Mouse (Mus musculus) G1E (cell line): ENCODE results near the gene Medag. TPM values are rescaled to one million over a fixed set of nuclear protein-coding genes. Genes with fewer than 3 reads are reported as not detected.

ENCODE experiments used
- ATAC-seq: 2 replicates; pipeline ENCODE4 v1.8.0; 2016; ENCODE audit warnings: mild to moderate bottlenecking; ENCODE audit not compliant: insufficient number of reproducible peaks, poor library complexity, low FRiP score, severe bottlenecking; ENCODE audit errors: extremely low read depth
- DNase-seq: peaks from one replicate; pipeline ENCODE4 v3.0.0; 2012; ENCODE audit warnings: low spot score
- H3K27me3 ChIP-seq: 2 replicates; pipeline ENCODE4 v1.6.1; 2012; ENCODE audit warnings: mild to moderate bottlenecking, low read length, inconsistent platforms; ENCODE audit not compliant: insufficient read depth
- H3K36me3 ChIP-seq: replicated peaks from 2 replicates; pipeline ENCODE3; 2012; ENCODE audit warnings: mild to moderate bottlenecking, inconsistent platforms
- H3K4me1 ChIP-seq: 2 replicates; pipeline ENCODE4 v1.6.1; 2012; ENCODE audit warnings: low read depth, low read length, inconsistent platforms, mixed read lengths; ENCODE audit not compliant: insufficient read depth
- H3K4me3 ChIP-seq: 2 replicates; pipeline ENCODE4 v1.5.1; 2012; ENCODE audit warnings: low read depth, mild to moderate bottlenecking, inconsistent platforms, low read length, moderate library complexity, mixed read lengths
- H3K9me3 ChIP-seq: replicated peaks from 2 replicates; pipeline ENCODE4 v1.6.1; 2012; ENCODE audit warnings: inconsistent platforms
- CTCF ChIP-seq: IDR thresholded peaks from 2 replicates; pipeline ENCODE4 v1.5.1; 2012; ENCODE audit warnings: low read depth, low read length, inconsistent platforms, mixed read lengths
- GATA1 ChIP-seq: IDR thresholded peaks from 2 replicates; pipeline ENCODE4 v1.6.1; 2012; ENCODE audit warnings: borderline replicate concordance, low read length, inconsistent platforms, mixed read lengths
- GATA2 ChIP-seq: IDR thresholded peaks from 2 replicates; pipeline ENCODE4 v1.6.1; 2012; ENCODE audit warnings: low read depth, low read length, inconsistent platforms, borderline replicate concordance
- POLR2AphosphoS5 ChIP-seq: IDR thresholded peaks from 2 replicates; pipeline ENCODE4 v1.6.1; 2012; ENCODE audit warnings: low read depth, low read length, inconsistent platforms; ENCODE audit not compliant: insufficient replicate concordance
- TAL1 ChIP-seq: conservative IDR thresholded peaks from 2 replicates; pipeline ENCODE4 v1.6.1; 2012; ENCODE audit warnings: low read depth, low read length, inconsistent platforms, mixed read lengths
- polyA plus RNA-seq: library from polyadenylated mRNA; stranded (reverse); fragments of >175 nt; gene quantifications from 2 replicates; pipeline ENCODE4 v1.2.3, GENCODE M21; 2012
- total RNA-seq, 2 experiments: library from RNA; stranded (forward) in 1 of 2; stranded (reverse) in 1 of 2; fragments of 200-1000 nt in 1 of 2; fragments of >200 nt in 1 of 2; fragmentation: Nextera tagmentation in 1 of 2; gene quantifications; 2 replicates each; pipeline ENCODE4 v1.2.3; 2014 to 2017

Medag gene
- total and polyA plus RNA-seq, 3 experiments, result 0.11 TPM; not detected in 2

DNA sequence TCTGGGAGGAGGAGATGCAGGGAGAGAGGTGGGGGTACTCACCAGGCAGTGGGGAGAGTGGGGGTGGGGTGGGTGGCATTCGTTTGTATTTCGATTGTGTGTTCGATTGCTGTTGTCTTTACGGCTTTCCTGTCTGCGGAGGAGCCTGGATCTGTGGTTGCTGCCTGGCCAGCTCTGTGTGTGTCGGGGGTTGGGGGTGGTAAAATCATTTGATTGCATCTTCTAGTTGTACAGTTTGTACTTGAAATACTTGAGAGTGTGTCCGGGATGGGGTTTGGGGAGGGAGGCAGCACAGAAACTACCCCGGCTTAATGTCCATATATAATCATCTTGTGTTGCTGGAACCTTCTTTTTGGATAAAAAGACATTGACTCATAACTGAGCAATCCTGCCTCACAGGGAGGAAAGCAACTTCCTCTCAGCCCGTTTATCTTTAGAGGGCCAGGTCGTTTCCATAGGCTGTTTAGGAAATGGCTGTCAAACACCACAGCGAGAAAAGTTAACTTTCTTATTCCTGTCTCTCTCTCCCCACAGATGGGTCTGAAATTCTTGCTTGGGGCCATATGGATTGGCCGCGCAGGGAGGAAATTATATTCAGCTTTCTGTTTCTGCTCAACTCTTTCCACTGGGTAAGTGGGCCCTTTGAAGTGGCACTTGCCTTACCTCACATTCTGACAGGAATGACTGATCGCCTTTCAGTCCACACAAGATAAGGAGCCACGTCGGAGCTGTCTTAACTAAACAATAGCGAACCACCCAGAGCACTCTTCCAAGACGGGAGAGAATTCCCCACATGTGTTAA is 19.8 kb upstream of the Medag start:
- DNase-seq, result no peak

DNA sequence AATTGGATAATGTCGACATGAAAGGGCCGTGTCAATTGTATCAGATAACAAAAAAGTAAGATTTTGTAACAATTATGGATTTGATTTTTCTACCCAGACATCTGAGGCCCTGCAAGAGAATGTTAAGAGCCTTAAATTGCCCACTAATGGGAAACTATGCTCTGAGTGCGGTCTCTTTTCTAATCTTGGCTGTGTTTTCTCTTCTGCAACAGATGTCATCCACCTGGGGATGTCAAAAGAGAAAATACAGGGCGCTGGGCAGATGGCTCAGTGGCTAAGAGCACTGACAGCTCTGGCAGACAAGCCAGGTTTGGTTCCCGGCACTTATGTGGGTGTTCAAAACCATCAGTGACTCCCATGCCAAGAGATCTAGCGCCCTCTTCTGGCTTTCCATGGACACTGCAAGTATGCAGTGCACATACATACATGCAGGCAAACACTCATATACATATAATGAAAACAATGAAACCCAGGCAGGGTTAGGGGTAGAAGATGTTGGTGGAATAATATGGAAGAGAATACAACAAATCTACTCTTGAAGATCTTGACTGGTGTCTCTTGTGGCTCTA is 19.0 kb upstream of the Medag start:
- Histone ChIP-seq H3K4me3 (no peak overlapping the region), H3K4me1 (no peaks in the 10 kb centered on the region), H3K36me3 (no peaks in the 10 kb centered on the region), H3K9me3 (peaks cover 47% of the 10 kb centered on the region), H3K27me3 (no peaks in the 10 kb centered on the region)
- ATAC-seq (no peak), DNase-seq (no peak)
- no peak for TF ChIP-seq POLR2AphosphoS5
- TF ChIP-seq GATA1, result no peak
- no peak for TF ChIP-seq CTCF
- TF ChIP-seq TAL1, result no peak
- TF ChIP-seq GATA2, result no peak

More for the DNA sequence above, 19.8 kb upstream of the Medag start:
- TF ChIP-seq GATA1, result no peak
- no peak for TF ChIP-seq CTCF
- TF ChIP-seq POLR2AphosphoS5, result no peak
- no peak for TF ChIP-seq GATA2
- TF ChIP-seq TAL1, result no peak
- Histone ChIP-seq H3K4me3 (no peak overlapping the region), H3K4me1 (no peaks in the 10 kb centered on the region), H3K9me3 (peaks cover 39% of the 10 kb centered on the region), H3K27me3 (no peaks in the 10 kb centered on the region), H3K36me3 (no peaks in the 10 kb centered on the region)
- ATAC-seq, result no peak

DNA sequence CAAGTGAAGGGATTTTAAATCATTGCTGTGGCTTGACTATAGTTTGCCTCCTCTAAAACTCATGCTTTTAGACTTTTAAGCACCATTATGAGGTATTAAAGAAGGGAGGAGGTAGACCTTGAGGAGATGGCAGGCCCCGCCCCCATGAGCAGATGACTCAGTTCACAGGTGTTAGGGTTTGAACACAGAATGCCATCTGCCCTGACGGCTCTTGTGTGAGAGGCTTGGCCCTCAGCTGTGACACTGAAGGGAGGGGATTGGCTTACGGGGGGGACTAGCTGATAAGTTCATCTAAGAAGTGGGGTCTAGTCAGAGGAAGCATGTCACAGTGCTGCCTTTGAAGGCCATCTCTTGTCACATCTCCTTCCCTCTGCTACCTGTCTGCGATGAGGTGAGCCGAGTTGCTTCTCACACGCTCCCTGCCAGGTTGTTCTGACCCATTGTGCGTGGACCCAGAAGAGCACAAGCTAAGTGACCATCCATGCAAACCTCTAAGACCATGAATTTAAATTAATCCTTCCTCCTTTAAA is 10.0 kb upstream of the Medag start:
- no peak overlapping the region for H3K4me3 ChIP-seq
- no peaks in the 10 kb centered on the region for H3K27me3 ChIP-seq
- no peak for TF ChIP-seq GATA2
- no peak for TF ChIP-seq POLR2AphosphoS5
- no peak for TF ChIP-seq CTCF
- no peak for TF ChIP-seq TAL1
- no peak for TF ChIP-seq GATA1
- H3K9me3 ChIP-seq, result peaks cover 60% of the 10 kb centered on the region
- ATAC-seq (no peak), DNase-seq (no peak)
- no peaks in the 10 kb centered on the region for H3K36me3 ChIP-seq
- H3K4me1 ChIP-seq, result no peaks in the 10 kb centered on the region

DNA sequence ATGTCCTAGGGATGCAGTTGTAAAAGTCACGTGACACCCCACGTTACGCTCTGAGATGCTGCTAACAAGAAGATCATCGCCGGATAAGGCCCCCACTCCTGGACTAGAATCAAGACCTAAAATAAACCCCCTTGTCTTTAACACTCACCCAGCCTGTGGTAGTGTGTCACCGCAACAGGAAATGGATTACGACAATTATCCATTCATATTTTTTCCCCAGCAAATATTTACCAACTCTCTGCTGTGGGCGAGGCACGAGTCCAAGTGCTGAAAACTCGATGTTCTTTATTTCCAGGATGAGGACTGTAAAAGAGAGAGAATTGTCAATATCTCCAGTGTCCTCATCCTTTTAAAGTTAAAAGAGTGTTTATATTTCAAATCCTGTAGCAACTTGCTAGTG is 9.5 kb upstream of the Medag start:
- peaks cover 59% of the 10 kb centered on the region for H3K9me3 ChIP-seq
- DNase-seq (no peak), ATAC-seq (no peak)
- H3K27me3 ChIP-seq, result no peaks in the 10 kb centered on the region
- no peaks in the 10 kb centered on the region for H3K36me3 ChIP-seq
- no peak overlapping the region for H3K4me3 ChIP-seq
- TF ChIP-seq GATA1, result no peak
- no peak for TF ChIP-seq POLR2AphosphoS5
- no peak for TF ChIP-seq CTCF
- TF ChIP-seq TAL1, result no peak
- no peak for TF ChIP-seq GATA2
- H3K4me1 ChIP-seq, result no peaks in the 10 kb centered on the region

DNA sequence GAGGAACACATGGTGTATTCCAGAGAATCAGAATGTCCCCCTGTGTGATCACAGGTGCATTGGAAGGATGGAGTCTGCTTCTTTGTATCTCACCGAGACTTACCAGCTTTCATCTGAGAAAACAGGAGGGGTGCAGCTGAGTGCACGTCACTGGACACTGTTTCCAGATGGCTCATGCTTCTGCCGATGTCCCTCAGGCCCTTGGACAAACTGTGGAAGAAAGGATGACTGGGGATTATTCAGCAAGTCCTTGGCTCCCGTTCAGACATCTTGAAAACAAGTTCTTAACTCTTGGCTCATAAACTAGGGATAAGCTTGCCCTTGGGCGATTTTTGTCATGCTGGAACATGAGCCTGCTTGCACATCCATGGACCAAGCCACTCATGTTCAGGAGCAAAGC is 8.2 kb upstream of the Medag start:
- DNase-seq (no peak), ATAC-seq (no peak)

DNA sequence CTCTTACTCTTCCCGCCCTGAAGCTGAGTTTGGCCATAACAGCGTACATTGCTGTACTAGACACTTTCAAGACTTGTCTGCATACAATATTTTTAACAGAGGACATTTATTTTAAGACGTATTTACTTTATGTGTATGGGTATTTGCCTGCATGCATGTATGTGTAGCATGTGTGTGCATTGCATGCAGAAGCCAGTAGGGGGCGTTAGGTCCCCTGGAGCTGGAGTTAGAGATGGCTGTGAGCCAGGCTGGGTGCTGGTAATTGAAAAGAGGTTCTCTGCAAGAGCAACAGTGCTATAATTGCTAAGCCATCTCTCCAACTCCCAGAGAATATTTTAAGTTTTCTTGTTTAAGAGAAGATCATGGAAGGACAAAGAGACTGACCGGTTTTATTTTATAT is 6.8 kb upstream of the Medag start:
- Histone ChIP-seq H3K27me3 (no peaks in the 10 kb centered on the region), H3K9me3 (peaks cover 60% of the 10 kb centered on the region), H3K36me3 (no peaks in the 10 kb centered on the region), H3K4me3 (no peak overlapping the region), H3K4me1 (no peaks in the 10 kb centered on the region)
- no peak for DNase-seq
- ATAC-seq, result no peak
- TF ChIP-seq GATA2 (no peak), CTCF (no peak), TAL1 (no peak), GATA1 (no peak), POLR2AphosphoS5 (no peak)

More for the DNA sequence above, 8.2 kb upstream of the Medag start:
- peaks cover 62% of the 10 kb centered on the region for H3K9me3 ChIP-seq
- H3K36me3 ChIP-seq, result no peaks in the 10 kb centered on the region
- H3K4me3 ChIP-seq, result no peak overlapping the region
- no peaks in the 10 kb centered on the region for H3K4me1 ChIP-seq
- H3K27me3 ChIP-seq, result no peaks in the 10 kb centered on the region
- no peak for TF ChIP-seq CTCF
- TF ChIP-seq TAL1, result no peak
- no peak for TF ChIP-seq GATA2
- TF ChIP-seq GATA1, result no peak
- no peak for TF ChIP-seq POLR2AphosphoS5
